Mouse (Mus musculus) liver, embryonic 11.5 days (tissue): ENCODE measurements around the gene Coq5. TPM values are rescaled to one million over a fixed set of nuclear protein-coding genes. Genes with fewer than 3 reads are reported as not detected.

Experiments
- ATAC-seq: fragments of 200-750 bp; cut with Nextera tagmentation; replicated peaks from 2 replicates; pipeline ENCODE4 v1.8.0; 2017; ENCODE audit warnings: moderate number of reproducible peaks, mild to moderate bottlenecking, moderate TSS enrichment, moderate library complexity; ENCODE audit not compliant: low FRiP score
- DNase-seq: peaks from one replicate; pipeline ENCODE4 v3.0.0-alpha.2; 2017; ENCODE audit warnings: low spot score
- H3K27ac ChIP-seq: fragments of 300-500 bp; sonication (generic); 2 replicates; pipeline ENCODE4 v1.5.1; 2014; ENCODE audit warnings: mild to moderate bottlenecking, low read depth, low read length, control low read depth
- H3K27me3 ChIP-seq: fragments of 300-500 bp; sonication (generic); replicated peaks from 2 replicates; pipeline ENCODE4 v1.6.1; 2014; ENCODE audit warnings: low read length, mixed read lengths; ENCODE audit not compliant: control insufficient read depth, insufficient read depth
- H3K36me3 ChIP-seq: fragments of 300-500 bp; sonication (generic); 2 replicates; pipeline ENCODE4 v1.6.1; 2014; ENCODE audit warnings: mild to moderate bottlenecking, low read length, moderate library complexity, mixed read lengths; ENCODE audit not compliant: control insufficient read depth, insufficient read depth
- H3K4me1 ChIP-seq: fragments of 300-500 bp; sonication (generic); replicated peaks from 2 replicates; pipeline ENCODE4 v1.6.1; 2014; ENCODE audit warnings: low read length, mixed read lengths; ENCODE audit not compliant: control insufficient read depth, insufficient read depth
- H3K4me2 ChIP-seq: fragments of 300-500 bp; sonication (generic); 2 replicates; pipeline ENCODE4 v1.6.1; 2014; ENCODE audit warnings: mild to moderate bottlenecking, control low read depth, moderate library complexity
- H3K4me3 ChIP-seq: fragments of 300-500 bp; sonication (generic); 2 replicates; pipeline ENCODE4 v1.5.1; 2014; ENCODE audit warnings: low read depth, low read length, control low read depth
- H3K9ac ChIP-seq: fragments of 300-500 bp; sonication (generic); 2 replicates; pipeline ENCODE4 v1.6.1; 2014; ENCODE audit warnings: low read depth, low read length, control low read depth
- H3K9me3 ChIP-seq: fragments of 300-500 bp; sonication (generic); 2 replicates; pipeline ENCODE4 v1.6.1; 2016; ENCODE audit warnings: low read length, inconsistent platforms, mixed read lengths; ENCODE audit not compliant: control insufficient read depth
- WGBS: fragments of 180-500 bp; shearing (Covaris S2); extraction: QIAGEN DNeasy Blood & Tissue Kit; methylation state at CpG from one replicate; pipeline ENCODE4 v1.1.7; 2014; 5-methylcytosine and 5-hydroxymethylcytosine counted together
- polyA plus RNA-seq: library from polyadenylated mRNA; unstranded; fragments of >200 nt; fragmentation: Nextera tagmentation; extraction: Ambion mirVana; gene quantifications from 2 replicates; pipeline ENCODE4 v1.2.1, GENCODE M21; 2014

The Coq5 gene
- polyA plus RNA-seq, 1 experiment from 2014 or later, result 67.9 TPM

DNA sequence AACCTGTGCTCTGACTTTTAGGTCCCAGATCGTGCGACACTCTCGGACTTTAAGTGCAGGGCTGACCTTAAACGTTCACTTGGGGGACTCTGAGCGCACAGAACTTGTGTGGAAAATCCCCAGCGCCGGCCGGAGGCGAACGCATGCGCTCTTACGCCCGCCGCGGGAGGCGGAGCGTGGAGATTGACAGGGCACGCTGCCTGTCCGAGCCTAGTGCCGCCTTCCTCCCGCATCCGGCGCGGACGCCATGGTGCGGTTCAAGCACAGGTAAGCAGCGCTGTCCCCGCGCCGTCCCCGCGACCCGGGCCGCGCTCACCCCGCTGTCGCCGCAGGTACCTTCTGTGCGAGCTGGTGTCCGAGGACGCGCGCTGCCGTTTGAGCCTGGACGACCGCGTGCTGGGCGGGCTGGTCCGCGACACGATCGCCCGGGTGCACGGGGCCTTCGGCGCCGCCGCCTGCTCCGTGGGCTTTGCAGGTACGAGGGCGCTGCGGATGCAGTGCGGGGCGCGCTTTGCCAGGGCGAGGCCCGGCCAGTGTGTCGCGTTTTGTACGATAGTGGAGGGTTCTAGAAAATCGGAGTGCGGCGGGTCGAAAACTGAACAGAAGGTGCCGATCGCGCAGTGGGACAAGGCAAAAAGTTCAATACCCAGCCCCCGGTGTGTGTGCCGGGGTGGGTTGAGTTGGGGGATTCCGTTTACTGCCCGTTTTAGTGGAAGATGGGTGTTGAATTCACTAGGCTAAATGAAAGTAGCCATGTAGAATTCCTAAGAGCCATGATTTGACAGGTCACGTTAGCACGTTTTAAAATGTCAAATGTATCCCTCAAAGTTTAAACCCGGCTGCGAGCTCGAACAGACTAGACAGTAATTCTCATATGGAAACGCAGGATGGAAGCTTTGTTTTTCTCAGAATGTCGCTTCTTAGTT, 41.4 kb upstream of the Coq5 start:
- WGBS, result under 1% methylated on average over 88 of the region's 88 CpGs
- Histone ChIP-seq H3K36me3 (peaks cover 23% of the 10 kb centered on the region), H3K4me3 (peak overlapping the region; percentile 87), H3K4me1 (peaks cover 7% of the 10 kb centered on the region), H3K27me3 (peaks cover 10% of the 10 kb centered on the region), H3K4me2 (peak overlapping the region; percentile 84), H3K9ac (peak overlapping the region; percentile 83), H3K27ac (peak overlapping the region; percentile 75), H3K9me3 (no peaks in the 10 kb centered on the region)
- ATAC-seq, result peak; percentile 86
- peak; percentile 88 for DNase-seq

DNA sequence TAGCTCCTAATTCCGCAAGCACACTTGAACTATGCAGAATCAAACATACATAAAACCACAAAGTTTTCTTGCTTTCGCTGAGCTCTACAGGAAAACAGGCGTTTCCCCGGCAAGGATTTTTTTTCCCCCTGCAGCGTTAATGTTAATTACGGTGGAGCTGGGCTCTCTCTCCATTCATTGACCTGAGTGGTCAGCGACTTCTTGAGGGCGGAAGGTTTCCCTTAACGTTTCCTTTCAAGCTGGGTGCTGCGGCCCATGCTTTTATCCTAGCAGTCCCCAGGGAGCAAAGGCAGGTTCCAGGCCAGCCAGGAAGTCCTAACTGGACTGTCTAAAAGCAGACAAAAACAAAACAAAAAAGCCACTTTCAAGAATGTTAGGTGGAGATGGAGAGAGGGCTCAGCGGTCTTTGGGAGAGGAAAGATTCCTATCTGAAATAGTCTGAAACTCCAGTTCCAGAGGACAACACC, 40.7 kb upstream of the Coq5 start:
- no peak for DNase-seq
- ATAC-seq, result no peak
- Histone ChIP-seq H3K4me2 (peak overlapping the region; percentile 84), H3K4me3 (peak overlapping the region; percentile 87), H3K9me3 (no peaks in the 10 kb centered on the region), H3K9ac (peak overlapping the region; percentile 83), H3K4me1 (peaks cover 7% of the 10 kb centered on the region), H3K27me3 (peaks cover 10% of the 10 kb centered on the region), H3K27ac (no peak overlapping the region), H3K36me3 (peaks cover 30% of the 10 kb centered on the region)
- 7% methylated on average over 11 of the region's 11 CpGs for WGBS

DNA sequence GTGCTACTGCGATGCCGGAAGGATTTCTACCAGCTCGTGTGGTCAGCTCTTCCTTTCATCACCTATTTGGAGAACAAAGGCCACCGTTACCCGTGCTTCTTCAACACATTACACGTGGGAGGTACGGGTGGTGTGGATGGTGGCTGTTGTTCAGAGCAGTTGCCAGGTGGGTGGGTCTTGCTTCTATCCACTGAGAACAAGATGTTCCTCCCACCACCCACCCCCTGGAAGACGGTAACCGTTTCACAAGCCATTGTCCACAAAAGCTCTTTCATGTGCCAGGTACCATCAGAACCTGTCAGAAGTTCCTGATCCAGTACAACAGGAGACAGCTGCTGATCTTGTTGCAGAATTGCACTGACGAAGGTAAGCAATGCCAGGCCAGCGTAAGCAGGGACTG, 39.3 kb upstream of the Coq5 start:
- DNase-seq (no peak), ATAC-seq (no peak)
- 87% methylated on average over 11 of the region's 11 CpGs for WGBS
- peaks cover 5% of the 10 kb centered on the region for H3K4me1 ChIP-seq
- H3K4me3 ChIP-seq, result no peak overlapping the region
- H3K27ac ChIP-seq, result no peak overlapping the region
- no peak overlapping the region for H3K4me2 ChIP-seq
- H3K27me3 ChIP-seq, result peaks cover under 1% of the 10 kb centered on the region; the same call in 1 of the 2 replicates
- H3K9me3 ChIP-seq, result no peaks in the 10 kb centered on the region
- H3K36me3 ChIP-seq, result peaks cover 41% of the 10 kb centered on the region
- H3K9ac ChIP-seq, result no peak overlapping the region

- Histone ChIP-seq H3K4me2 (no peak overlapping the region), H3K9ac (no peak overlapping the region), H3K4me3 (no peak overlapping the region), H3K27me3 (no peaks in the 10 kb centered on the region), H3K9me3 (no peaks in the 10 kb centered on the region), H3K4me1 (peaks cover 3% of the 10 kb centered on the region), H3K27ac (no peak overlapping the region), H3K36me3 (peaks cover 61% of the 10 kb centered on the region)
- DNase-seq (no peak), ATAC-seq (no peak)
- 87% methylated on average over 1 of the region's 1 CpGs for WGBS
Observed at GRCm38 (mm10) chr5:115255472-115255871, 24.0 kb upstream of the Coq5 start.

DNA sequence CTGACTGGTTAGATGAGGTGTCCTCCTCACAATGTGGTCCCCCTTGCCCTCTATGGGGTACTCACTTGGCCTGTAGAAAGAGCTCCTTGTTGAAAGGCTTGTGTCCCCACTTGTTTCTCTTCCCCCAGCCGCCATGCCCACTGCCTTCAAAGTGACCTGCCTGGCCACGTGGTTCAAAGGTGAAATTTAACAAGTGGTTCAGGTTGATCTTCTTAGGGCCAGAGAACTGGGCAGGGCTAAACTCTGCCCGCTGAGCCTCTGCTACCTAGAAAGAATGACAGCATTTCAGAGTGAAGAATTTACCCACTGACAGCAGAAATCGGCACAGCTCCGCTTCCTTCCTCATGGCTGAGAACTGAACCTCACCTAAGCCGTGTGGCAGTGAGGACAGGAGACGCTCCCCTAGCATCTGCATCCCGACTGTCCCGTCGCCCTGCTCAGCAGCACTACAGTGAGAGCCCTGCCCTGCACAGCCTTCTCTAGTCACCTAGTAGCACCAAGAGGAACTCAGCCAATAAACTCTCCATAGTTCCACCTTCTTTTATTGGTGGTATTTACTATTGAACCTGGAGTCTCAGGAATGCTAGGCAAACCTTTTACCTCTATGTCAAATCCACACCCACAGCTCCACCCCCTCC, 22.4 kb upstream of the Coq5 start:
- no peak overlapping the region for H3K4me3 ChIP-seq
- H3K36me3 ChIP-seq, result peaks cover 49% of the 10 kb centered on the region
- ATAC-seq, result no peak
- H3K9ac ChIP-seq, result no peak overlapping the region
- H3K27ac ChIP-seq, result no peak overlapping the region
- no peaks in the 10 kb centered on the region for H3K9me3 ChIP-seq
- DNase-seq, result no peak
- peaks cover 10% of the 10 kb centered on the region for H3K4me1 ChIP-seq
- H3K27me3 ChIP-seq, result no peaks in the 10 kb centered on the region
- no peak overlapping the region for H3K4me2 ChIP-seq
- WGBS, result 91% methylated on average over 10 of the region's 10 CpGs

GRCm38 (mm10) chr5:115260356-115260755, 19.1 kb upstream of the Coq5 start:
- peaks cover 20% of the 10 kb centered on the region for H3K4me1 ChIP-seq
- 81% methylated on average over 6 of the region's 6 CpGs for WGBS

GRCm38 (mm10) chr5:115261141-115261540, 18.3 kb upstream of the Coq5 start:
- Histone ChIP-seq H3K27me3 (no peaks in the 10 kb centered on the region), H3K9ac (no peak overlapping the region), H3K9me3 (no peaks in the 10 kb centered on the region), H3K4me3 (no peak overlapping the region), H3K27ac (no peak overlapping the region), H3K4me2 (no peak overlapping the region), H3K4me1 (peaks cover 27% of the 10 kb centered on the region), H3K36me3 (peaks cover 42% of the 10 kb centered on the region)
- 91% methylated on average over 8 of the region's 8 CpGs for WGBS
- DNase-seq (no peak), ATAC-seq (no peak)

More at GRCm38 (mm10) chr5:115260356-115260755, 19.1 kb upstream of the Coq5 start:
- H3K27ac ChIP-seq, result no peak overlapping the region
- H3K9me3 ChIP-seq, result no peaks in the 10 kb centered on the region
- peaks cover 50% of the 10 kb centered on the region for H3K36me3 ChIP-seq
- peak; percentile 76 for ATAC-seq
- no peak overlapping the region for H3K4me2 ChIP-seq
- H3K4me3 ChIP-seq, result no peak overlapping the region
- no peak overlapping the region for H3K9ac ChIP-seq
- no peaks in the 10 kb centered on the region for H3K27me3 ChIP-seq
- DNase-seq, result no peak

DNA sequence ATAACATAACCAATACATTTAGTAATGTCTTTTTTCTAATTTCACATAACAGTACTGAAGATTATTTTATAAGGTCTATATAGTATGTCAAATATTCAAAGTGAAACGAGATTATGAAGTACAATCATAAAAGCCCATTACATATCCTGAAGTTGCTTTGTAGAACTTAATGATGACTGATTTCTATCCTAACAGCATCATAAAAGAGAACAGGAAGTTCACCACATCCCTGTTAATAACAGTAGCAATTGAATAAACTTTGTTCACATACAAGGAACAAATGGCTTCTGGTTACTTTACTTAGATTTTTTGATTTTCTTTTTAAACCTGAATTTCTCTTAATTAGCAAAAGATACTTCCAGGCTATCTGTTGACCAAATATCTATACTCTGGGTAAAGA, 17.6 kb upstream of the Coq5 start:
- H3K4me3 ChIP-seq, result no peak overlapping the region
- no peak overlapping the region for H3K9ac ChIP-seq
- ATAC-seq, result no peak
- H3K36me3 ChIP-seq, result peaks cover 35% of the 10 kb centered on the region
- no peak overlapping the region for H3K4me2 ChIP-seq
- no peaks in the 10 kb centered on the region for H3K9me3 ChIP-seq
- DNase-seq, result no peak
- H3K4me1 ChIP-seq, result peaks cover 34% of the 10 kb centered on the region
- no peak overlapping the region for H3K27ac ChIP-seq
- no peaks in the 10 kb centered on the region for H3K27me3 ChIP-seq
- WGBS, result 77% methylated on average over 1 of the region's 1 CpGs
